Mouse (Mus musculus): ENCODE results near the gene Ppm1j. TPM values are rescaled to one million over a fixed set of nuclear protein-coding genes. Genes with fewer than 3 reads are reported as not detected.

Ppm1j gene
- total and polyA plus RNA-seq, 3 experiments = 17.5 to 47.6 (median 20.1) TPM

DNA sequence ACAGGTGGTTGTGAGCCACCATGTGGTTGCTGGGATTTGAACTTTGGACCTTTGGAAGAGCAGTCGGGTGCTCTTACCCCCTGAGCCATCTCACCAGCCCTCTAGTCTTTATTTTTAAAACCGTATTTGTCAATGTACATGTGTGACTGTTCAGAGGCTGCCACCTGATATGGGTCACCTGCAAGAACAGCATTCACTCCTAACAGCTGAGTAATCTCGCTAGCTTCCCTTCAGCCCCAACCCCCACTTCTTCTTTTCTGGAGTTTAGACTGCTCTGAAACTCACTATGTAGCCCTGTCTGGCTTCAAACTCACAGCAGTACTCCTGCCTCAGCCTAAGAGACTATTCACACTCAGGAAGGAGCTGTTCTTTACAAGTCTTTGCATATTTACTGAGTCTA lies 41.6 kb downstream of the Ppm1j start:
- DNase-seq = no peak
- no peak overlapping the region for H3K9ac ChIP-seq (ENCODE audit: low read depth, low read length)
- peaks cover 1% of the 10 kb centered on the region for H3K4me1 ChIP-seq (ENCODE audit: control insufficient read depth, insufficient read depth, low read length)
- 88% methylated on average over 3 of the region's 3 CpGs for WGBS
- no peaks in the 10 kb centered on the region for H3K79me2 ChIP-seq (replicated peaks; ENCODE audit: control insufficient read depth, insufficient read depth, low read length)
- no peaks in the 10 kb centered on the region for H3K27me3 ChIP-seq (ENCODE audit: control insufficient read depth, insufficient read depth, low read length)
- intact Hi-C loops (cut with DNase I) = no loop called here
- no peak overlapping the region for H3K27ac ChIP-seq
- peaks cover 8% of the 10 kb centered on the region for H3K36me3 ChIP-seq (ENCODE audit: control insufficient read depth, insufficient read depth, low read length)
- no peak overlapping the region for H3K4me3 ChIP-seq
- TF ChIP-seq POLR2A (IDR thresholded peaks at IDR 0.05; ENCODE audit: insufficient read depth, low read depth, low read length) (no peak), CTCF (IDR thresholded peaks at IDR 0.05) (no peak), EP300 (IDR thresholded peaks at IDR 0.05; ENCODE audit: insufficient read depth, low read depth, low read length) (no peak)

Other genes with a start within 250 kb of the Ppm1j start
- 100 to 1,000 TPM; 157 to 177 TPM for gene Slc16a1, start 142.4 kb upstream of the Ppm1j start, total RNA-seq (2021)
- 91.9 and 179 TPM in 2 replicates for gene Slc16a1, start 142.4 kb upstream of the Ppm1j start, polyA plus RNA-seq (2012; rRNA removed)
- gene Fam19a3, start 784 bp downstream of the Ppm1j start, total RNA-seq (2021) = 1 to 10 TPM; 1.2 to 1.4 TPM
- 2.4 and 3.4 TPM in 2 replicates for gene Fam19a3, start 784 bp downstream of the Ppm1j start, polyA plus RNA-seq (2012; rRNA removed)
- gene Rhoc, start 7.3 kb downstream of the Ppm1j start, total RNA-seq (2021) = 10 to 100 TPM; 83.8 to 89.9 TPM
- gene Rhoc, start 7.3 kb downstream of the Ppm1j start, polyA plus RNA-seq (2012; rRNA removed) = 85.3 and 101 TPM in 2 replicates
- gene Mov10, start 37.5 kb downstream of the Ppm1j start, total RNA-seq (2021) = 1 to 10 TPM; 4.6 to 5.9 TPM
- gene Mov10, start 37.5 kb downstream of the Ppm1j start, polyA plus RNA-seq (2012; rRNA removed) = 5.7 and 7.4 TPM in 2 replicates
- gene St7l, start 82.9 kb downstream of the Ppm1j start, total RNA-seq (2021) = 10 to 100 TPM; 16.7 to 19.3 TPM
- 3.7 and 7.2 TPM in 2 replicates for gene St7l, start 82.9 kb downstream of the Ppm1j start, polyA plus RNA-seq (2012; rRNA removed)
- gene Capza1, start 83.4 kb downstream of the Ppm1j start, total RNA-seq (2021) = 10 to 100 TPM; 30.1 to 36.6 TPM
- 18.3 and 32.1 TPM in 2 replicates for gene Capza1, start 83.4 kb downstream of the Ppm1j start, polyA plus RNA-seq (2012; rRNA removed)
- under 1 TPM; 0.76 to 0.77 TPM for gene Wnt2b, start 180.9 kb downstream of the Ppm1j start, total RNA-seq (2021)
- 0.51 and 0.94 TPM in 2 replicates for gene Wnt2b, start 180.9 kb downstream of the Ppm1j start, polyA plus RNA-seq (2012; rRNA removed)

Data from heart, adult 2 months (tissue).